Mouse (Mus musculus) intestine, embryonic 15.5 days (tissue): ENCODE results near the gene Nhsl1. TPM values are rescaled to one million over a fixed set of nuclear protein-coding genes. Genes with fewer than 3 reads are reported as not detected.

Experiments
- ATAC-seq: fragments of 200-750 bp; cut with Nextera tagmentation; 2 replicates; pipeline ENCODE4 v1.8.0; 2017; ENCODE audit warnings: moderate TSS enrichment, moderate library complexity
- H3K27ac ChIP-seq: fragments of 300-500 bp; sonication (generic); 2 replicates; pipeline ENCODE4 v1.5.1; 2015; ENCODE audit warnings: mild to moderate bottlenecking, inconsistent platforms
- H3K27me3 ChIP-seq: fragments of 300-500 bp; sonication (generic); replicated peaks from 2 replicates; pipeline ENCODE4 v1.6.1; 2015; ENCODE audit warnings: inconsistent platforms
- H3K36me3 ChIP-seq: fragments of 300-500 bp; sonication (generic); 2 replicates; pipeline ENCODE4 v1.6.1; 2015; ENCODE audit warnings: inconsistent platforms
- H3K4me1 ChIP-seq: fragments of 300-500 bp; sonication (generic); replicated peaks from 2 replicates; pipeline ENCODE4 v1.6.1; 2015; ENCODE audit warnings: inconsistent platforms
- H3K4me2 ChIP-seq: fragments of 300-500 bp; sonication (generic); replicated peaks from 2 replicates; pipeline ENCODE4 v1.6.1; 2015; ENCODE audit warnings: mild to moderate bottlenecking, inconsistent platforms
- H3K4me3 ChIP-seq: fragments of 300-500 bp; sonication (generic); replicated peaks from 2 replicates; pipeline ENCODE4 v1.5.1; 2015; ENCODE audit warnings: inconsistent platforms
- H3K9ac ChIP-seq: fragments of 300-500 bp; sonication (generic); 2 replicates; pipeline ENCODE4 v1.6.1; 2015; ENCODE audit warnings: inconsistent platforms
- H3K9me3 ChIP-seq: fragments of 300-500 bp; sonication (generic); 2 replicates; pipeline ENCODE4 v1.6.1; 2016; ENCODE audit warnings: inconsistent platforms
- WGBS: fragments of 180-500 bp; shearing (Covaris S2); methylation state at CpG from one replicate; pipeline ENCODE4 v1.1.7; 2015; 5-methylcytosine and 5-hydroxymethylcytosine counted together
- polyA plus RNA-seq: library from polyadenylated mRNA; unstranded; fragments of >200 nt; fragmentation: Nextera tagmentation; extraction: Ambion mirVana; gene quantifications from 2 replicates; pipeline ENCODE4 v1.2.1, GENCODE M21; 2015

Gene Nhsl1
- 9.2 and 10.0 TPM in 2 replicates for polyA plus RNA-seq

DNA sequence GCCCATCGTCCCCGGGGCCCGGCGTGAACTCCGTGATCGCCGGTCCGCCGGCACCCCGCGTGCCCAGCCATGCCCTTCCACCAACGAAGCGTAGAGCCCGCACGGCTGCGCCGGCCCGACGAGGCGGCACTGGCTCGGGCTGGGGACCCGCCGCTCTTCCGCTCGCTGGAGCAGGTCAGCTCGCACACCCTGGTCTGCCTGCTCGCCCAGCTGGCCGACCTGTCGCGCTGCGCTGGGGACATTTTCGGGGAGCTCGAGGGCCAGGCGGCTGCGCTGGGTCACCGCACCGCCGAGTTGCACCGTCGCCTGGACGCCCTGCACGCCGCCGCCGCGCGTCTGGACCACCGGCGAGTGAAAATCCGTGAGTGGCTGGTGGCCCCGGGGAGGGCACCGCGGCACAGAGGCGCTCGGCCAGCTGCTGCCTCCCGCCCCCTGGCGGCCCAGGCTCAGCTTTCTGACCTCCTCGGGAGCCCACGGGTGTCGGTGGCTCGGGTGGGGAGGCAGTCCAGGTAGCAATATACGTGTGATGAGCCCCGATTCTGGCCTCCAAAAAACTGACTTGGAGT is at the start of gene Nhsl1:
Gene Nhsl1, plus strand, starts transcription at position 70 of the 566 bp plus-strand sequence.
- Histone ChIP-seq H3K9me3 (no peaks in the 10 kb centered on the region), H3K9ac (peak within 1 kb of the TSS; percentile 76), H3K4me2 (peak within 1 kb of the TSS; percentile 96), H3K27me3 (no peaks in the 10 kb centered on the region), H3K4me1 (0 out of 2 replicates have a peak, but pooled peaks cover 8% of the 10 kb centered on the region), H3K4me3 (peak within 1 kb of the TSS; percentile 83), H3K36me3 (no peaks in the 10 kb centered on the region), H3K27ac (peak within 1 kb of the TSS; percentile 73)
- ATAC-seq: peak; percentile 89
- WGBS: under 1% methylated on average over 63 of the region's 63 CpGs

DNA sequence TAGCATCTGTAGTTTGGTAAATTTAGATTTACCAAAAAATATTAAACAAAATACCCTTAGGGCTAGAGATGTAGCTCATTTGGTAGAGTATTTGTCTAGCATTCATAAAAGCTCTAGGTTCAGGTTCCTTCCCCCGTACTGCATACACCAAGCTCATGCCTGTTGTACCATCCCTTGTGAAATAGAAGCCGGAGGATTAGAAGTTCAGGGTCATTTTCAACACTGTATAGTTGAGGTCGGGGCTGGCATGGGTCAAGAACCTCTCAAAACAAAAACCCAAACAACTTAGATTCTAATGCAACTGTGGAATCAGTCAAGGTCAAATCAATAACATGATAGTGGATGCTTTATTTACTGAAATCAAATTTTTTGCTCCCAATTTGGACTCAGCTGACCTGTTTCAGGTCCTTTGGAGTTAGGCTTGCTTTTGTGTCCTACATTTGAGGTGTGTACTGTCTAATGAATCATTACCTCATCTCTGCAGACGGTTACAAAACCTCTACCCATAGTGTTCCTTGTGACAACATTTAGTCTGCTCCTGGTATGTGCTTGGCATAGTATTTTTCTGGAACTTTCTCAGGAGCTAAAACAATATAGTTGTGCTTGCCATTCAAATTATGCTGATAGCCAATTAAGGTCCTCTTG is 42.6 kb upstream of the Nhsl1 start:
- WGBS: 80% methylated on average over 4 of the region's 4 CpGs
- no peaks in the 10 kb centered on the region for H3K4me1 ChIP-seq
- H3K27me3 ChIP-seq: no peaks in the 10 kb centered on the region
- H3K27ac ChIP-seq: no peak overlapping the region
- ATAC-seq: no peak
- no peaks in the 10 kb centered on the region for H3K9me3 ChIP-seq
- no peak overlapping the region for H3K4me3 ChIP-seq
- H3K36me3 ChIP-seq: no peaks in the 10 kb centered on the region
- no peak overlapping the region for H3K9ac ChIP-seq
- no peak overlapping the region for H3K4me2 ChIP-seq

DNA sequence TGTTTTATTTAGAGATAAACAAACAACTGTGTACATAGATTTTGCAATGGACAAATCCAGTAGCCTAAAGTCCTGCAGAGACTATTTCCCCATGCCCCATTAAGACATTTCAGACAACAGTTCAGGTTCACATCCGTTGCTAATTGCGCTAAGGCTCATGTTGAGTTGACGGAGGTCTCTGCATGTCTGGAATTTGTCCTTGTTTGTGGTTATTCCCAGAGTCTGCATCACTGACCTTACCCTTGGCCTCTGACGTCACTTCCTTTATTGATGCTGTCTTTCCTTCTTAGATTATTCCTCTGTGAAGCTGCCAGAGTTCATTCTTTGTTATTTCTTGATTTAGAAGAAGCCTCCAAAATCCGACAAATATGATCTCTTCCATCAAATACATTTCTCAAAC is 34.8 kb upstream of the Nhsl1 start:
- H3K4me1 ChIP-seq: no peaks in the 10 kb centered on the region
- no peak overlapping the region for H3K9ac ChIP-seq
- ATAC-seq: no peak
- no peak overlapping the region for H3K4me3 ChIP-seq
- no peaks in the 10 kb centered on the region for H3K36me3 ChIP-seq
- no peak overlapping the region for H3K27ac ChIP-seq
- WGBS: 79% methylated on average over 5 of the region's 5 CpGs
- no peak overlapping the region for H3K4me2 ChIP-seq
- H3K27me3 ChIP-seq: no peaks in the 10 kb centered on the region
- H3K9me3 ChIP-seq: no peaks in the 10 kb centered on the region

DNA sequence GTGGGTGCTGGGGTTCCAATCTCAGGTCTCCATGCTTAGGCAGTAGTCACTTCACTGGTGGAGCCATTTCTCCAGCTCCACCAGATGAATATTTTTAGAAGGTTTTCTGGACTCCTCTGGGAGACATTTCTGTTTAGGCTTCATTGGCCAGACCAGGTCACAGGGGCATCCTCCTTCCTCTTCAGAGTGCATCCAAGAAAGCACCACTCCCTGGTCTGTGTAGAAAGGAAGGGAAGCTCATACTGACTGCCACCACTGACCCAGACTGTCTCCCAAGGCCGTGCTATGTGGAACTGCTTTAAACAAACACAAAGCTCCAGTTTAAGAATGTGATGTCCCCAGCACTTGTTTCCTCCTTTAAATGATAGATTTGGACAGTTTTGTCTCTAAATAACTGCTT is 29.3 kb upstream of the Nhsl1 start:
- no peak for ATAC-seq
- Histone ChIP-seq H3K27ac (no peak overlapping the region), H3K4me3 (no peak overlapping the region)

DNA sequence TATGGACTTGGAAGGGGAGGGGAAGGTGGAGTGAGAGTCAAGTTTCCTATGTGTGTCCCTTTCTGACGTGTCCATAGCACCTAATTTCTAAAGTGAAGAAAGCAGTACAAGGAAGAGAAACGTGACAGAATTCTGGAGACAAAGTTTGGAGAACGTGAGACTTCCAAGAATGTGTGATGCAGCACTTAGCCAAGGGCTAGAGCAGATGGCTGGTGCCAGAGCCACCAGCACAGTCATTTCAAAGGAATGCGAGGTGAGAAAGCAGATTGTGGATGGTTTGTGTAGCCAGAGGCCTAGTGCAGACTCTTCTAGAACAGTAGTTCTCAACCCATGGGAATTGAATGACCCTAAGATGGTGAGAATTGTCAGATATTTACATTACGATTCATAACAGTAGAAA is 13.7 kb upstream of the Nhsl1 start:
- Histone ChIP-seq H3K36me3 (no peaks in the 10 kb centered on the region), H3K4me2 (no peak overlapping the region), H3K4me3 (no peak overlapping the region), H3K4me1 (no peaks in the 10 kb centered on the region), H3K27me3 (no peaks in the 10 kb centered on the region), H3K27ac (no peak overlapping the region), H3K9me3 (no peaks in the 10 kb centered on the region), H3K9ac (no peak overlapping the region)
- no peak for ATAC-seq
- WGBS: 71% methylated on average over 5 of the region's 5 CpGs

More for the DNA sequence above, 29.3 kb upstream of the Nhsl1 start:
- Histone ChIP-seq H3K36me3 (no peaks in the 10 kb centered on the region), H3K4me1 (no peaks in the 10 kb centered on the region), H3K9me3 (no peaks in the 10 kb centered on the region), H3K4me2 (no peak overlapping the region), H3K27me3 (no peaks in the 10 kb centered on the region), H3K9ac (no peak overlapping the region)
- 46% methylated on average over 1 of the region's 1 CpGs for WGBS

DNA sequence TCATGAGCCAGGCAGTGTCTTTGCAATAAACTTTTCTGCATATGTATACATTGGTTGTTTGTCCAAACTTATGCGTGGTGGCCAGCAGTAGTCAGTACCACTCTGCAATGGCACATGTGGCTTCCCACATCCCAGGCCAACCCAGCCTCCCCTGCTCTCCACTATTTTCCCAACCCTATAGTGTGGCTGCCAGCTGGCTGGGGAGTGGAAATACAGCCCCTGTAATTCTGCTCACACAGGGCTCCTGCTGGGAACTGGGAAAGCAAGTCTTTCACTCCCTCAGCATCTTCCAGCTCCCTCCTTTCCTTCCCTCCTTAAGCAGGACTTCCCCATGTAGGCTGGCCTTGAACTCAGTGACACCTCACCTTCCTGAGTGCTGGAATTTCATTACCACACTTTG is 3.7 kb upstream of the Nhsl1 start:
- no peaks in the 10 kb centered on the region for H3K9me3 ChIP-seq
- H3K36me3 ChIP-seq: no peaks in the 10 kb centered on the region
- H3K4me3 ChIP-seq: no peak overlapping the region
- H3K4me1 ChIP-seq: 0 out of 2 replicates have a peak, but pooled peaks cover 6% of the 10 kb centered on the region
- no peak for ATAC-seq
- no peak overlapping the region for H3K4me2 ChIP-seq
- 86% methylated on average over 1 of the region's 1 CpGs for WGBS
- no peak overlapping the region for H3K9ac ChIP-seq
- H3K27ac ChIP-seq: no peak overlapping the region
- H3K27me3 ChIP-seq: no peaks in the 10 kb centered on the region

DNA sequence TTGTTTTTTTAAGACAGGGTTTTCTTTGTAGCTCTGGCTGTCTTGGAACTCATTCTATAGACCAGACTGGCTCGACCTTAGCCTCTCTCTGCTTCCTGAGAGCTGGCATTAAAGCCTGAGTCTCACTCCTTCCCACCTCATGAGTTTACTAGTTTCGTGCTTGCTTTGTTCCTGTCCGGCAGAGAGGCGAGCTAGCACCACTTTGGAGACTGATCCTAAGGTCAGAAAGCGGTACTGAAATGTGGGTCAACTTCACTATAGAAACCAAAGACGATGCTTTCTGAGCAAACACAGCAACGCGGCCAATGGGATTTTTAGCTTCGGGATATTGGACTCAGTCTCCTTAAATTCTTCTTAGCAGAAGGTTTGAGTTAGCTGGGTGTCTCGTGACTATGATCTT is 1.3 kb upstream of the Nhsl1 start:
- Histone ChIP-seq H3K4me2 (no peak overlapping the region; the same call in 1 of the 2 replicates), H3K9me3 (no peaks in the 10 kb centered on the region), H3K4me1 (0 out of 2 replicates have a peak, but pooled peaks cover 8% of the 10 kb centered on the region), H3K27me3 (no peaks in the 10 kb centered on the region), H3K36me3 (no peaks in the 10 kb centered on the region), H3K9ac (no peak overlapping the region), H3K27ac (no peak overlapping the region), H3K4me3 (no peak overlapping the region)
- ATAC-seq: no peak
- 43% methylated on average over 10 of the region's 10 CpGs for WGBS

DNA sequence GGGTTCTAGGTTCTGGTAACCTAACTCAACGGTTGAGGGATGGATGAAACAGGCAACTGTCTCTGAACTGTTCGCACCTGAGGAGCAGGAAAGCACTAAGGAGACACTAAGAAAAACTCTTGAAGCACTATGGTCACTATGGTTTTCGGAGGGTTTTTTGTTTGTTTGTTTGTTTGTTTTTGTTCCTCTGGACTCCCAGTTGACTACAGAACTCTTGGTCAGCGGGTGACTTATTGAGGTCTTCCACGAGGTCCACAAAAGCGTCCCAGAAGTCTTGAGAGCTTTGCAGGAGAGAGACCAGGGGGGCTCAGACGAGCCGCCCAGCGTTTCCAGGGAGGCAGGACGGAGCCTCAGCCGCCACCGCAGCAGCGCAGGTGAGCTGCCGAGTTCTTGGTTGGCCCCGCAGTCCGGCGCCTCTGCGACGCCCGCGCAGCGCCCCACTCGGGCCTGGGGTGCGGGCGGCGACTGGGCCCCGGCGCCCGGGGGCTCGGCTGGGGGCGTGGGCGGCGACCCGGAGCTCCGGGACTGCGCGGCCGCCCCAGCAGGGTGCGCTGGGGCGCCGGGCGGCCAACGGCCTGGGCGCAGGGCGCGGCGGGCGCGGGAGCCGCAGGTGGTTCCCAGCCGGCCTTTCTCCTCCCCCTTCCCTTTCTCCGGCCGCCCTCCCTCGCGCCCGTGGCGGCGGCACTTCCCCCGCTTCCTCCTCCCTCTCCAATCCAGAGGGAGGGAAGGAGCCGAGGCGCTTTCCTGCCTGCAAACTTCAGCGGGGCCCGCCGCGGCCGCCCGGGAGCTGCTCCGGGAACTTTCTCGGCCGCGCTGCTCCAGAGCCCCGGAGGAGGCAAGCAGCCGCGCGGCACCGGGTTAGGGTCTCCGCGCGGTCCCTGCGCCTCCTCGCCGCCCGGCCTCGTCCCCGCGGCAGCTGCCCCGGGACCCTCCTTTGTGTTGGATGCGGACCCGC is 547 bp upstream of the Nhsl1 start:
- ATAC-seq: peak; percentile 93
- Histone ChIP-seq H3K9ac (peak overlapping the region; percentile 76), H3K4me3 (peak overlapping the region; percentile 83), H3K27me3 (no peaks in the 10 kb centered on the region), H3K27ac (peak overlapping the region; percentile 73), H3K4me2 (peak overlapping the region; percentile 96), H3K9me3 (no peaks in the 10 kb centered on the region), H3K4me1 (0 out of 2 replicates have a peak, but pooled peaks cover 8% of the 10 kb centered on the region), H3K36me3 (no peaks in the 10 kb centered on the region)
- WGBS: 2% methylated on average over 80 of the region's 89 CpGs

DNA sequence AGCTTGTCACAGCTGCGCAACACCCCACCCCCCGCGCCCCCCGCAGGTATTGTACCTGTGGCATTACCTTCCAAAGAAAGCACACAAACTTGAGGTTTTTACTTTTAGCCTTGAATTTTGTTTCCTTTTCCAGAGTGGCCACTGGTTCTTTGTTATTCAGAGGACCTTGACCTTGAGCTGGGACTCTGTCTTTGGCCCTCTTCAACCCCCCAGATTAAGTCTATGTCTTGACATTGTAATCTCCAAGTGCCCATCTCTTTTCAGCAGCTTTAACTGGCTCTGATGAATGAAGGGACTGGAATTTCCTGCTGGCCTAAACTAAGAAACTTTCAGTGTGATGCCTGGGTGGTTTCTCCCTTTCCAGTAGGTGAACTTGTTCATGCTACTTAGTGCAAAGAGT is 906 bp downstream of the Nhsl1 start:
- Histone ChIP-seq H3K27me3 (no peaks in the 10 kb centered on the region), H3K4me3 (peak overlapping the region; percentile 83), H3K9me3 (no peaks in the 10 kb centered on the region), H3K4me1 (0 out of 2 replicates have a peak, but pooled peaks cover 8% of the 10 kb centered on the region), H3K27ac (no peak overlapping the region), H3K4me2 (peak overlapping the region; percentile 96), H3K36me3 (no peaks in the 10 kb centered on the region), H3K9ac (peak overlapping the region; percentile 76; the same call in 1 of the 2 replicates)
- WGBS: 28% methylated on average over 4 of the region's 4 CpGs
- no peak for ATAC-seq

DNA sequence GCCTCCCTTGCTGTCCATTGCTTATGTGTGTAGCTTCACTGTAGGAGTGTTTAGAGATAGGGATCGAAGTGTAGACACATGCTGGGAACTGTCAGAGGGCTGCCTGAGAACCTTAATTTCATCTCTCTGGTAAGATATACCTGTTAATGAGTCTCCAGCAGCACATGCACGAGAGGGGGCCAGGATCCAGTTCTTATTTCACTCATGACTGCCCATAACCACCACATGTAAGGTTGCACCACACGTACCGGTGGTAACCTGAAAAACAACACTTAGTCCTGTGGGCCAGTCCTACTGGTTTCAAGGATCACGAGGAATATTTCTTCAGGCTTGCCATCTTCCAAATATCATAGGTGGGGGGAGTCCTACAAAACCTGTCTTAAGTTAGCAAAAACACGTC is 3.1 kb downstream of the Nhsl1 start:
- no peaks in the 10 kb centered on the region for H3K36me3 ChIP-seq
- H3K4me2 ChIP-seq: no peak overlapping the region
- H3K4me3 ChIP-seq: no peak overlapping the region
- no peaks in the 10 kb centered on the region for H3K9me3 ChIP-seq
- WGBS: 90% methylated on average over 6 of the region's 6 CpGs
- no peak overlapping the region for H3K9ac ChIP-seq
- no peak overlapping the region for H3K27ac ChIP-seq
- H3K4me1 ChIP-seq: 0 out of 2 replicates have a peak, but pooled peaks cover 8% of the 10 kb centered on the region
- no peaks in the 10 kb centered on the region for H3K27me3 ChIP-seq
- no peak for ATAC-seq

DNA sequence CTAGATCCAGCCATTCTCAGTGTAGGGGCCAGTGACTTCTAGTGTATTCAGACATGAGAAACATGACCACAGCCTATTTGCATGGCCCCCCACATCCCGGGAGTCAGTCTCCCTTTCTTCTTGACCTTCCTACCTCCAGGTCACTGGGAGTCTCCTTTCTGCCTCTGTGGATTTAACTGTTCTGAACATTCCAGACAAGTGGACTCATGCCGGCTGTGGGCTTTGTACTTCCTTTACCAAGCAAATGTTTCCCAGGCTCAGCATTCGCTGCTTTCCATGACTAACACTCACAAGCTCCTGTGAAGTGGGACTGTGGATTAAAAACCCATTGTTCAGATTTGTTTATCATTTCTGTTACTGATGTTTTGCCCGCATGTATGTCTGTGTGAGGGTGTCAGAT is 4.9 kb downstream of the Nhsl1 start:
- H3K27me3 ChIP-seq: no peaks in the 10 kb centered on the region
- no peaks in the 10 kb centered on the region for H3K9me3 ChIP-seq
- H3K4me1 ChIP-seq: 0 out of 2 replicates have a peak, but pooled peaks cover 11% of the 10 kb centered on the region
- H3K9ac ChIP-seq: no peak overlapping the region
- no peak overlapping the region for H3K4me2 ChIP-seq
- WGBS: 53% methylated on average over 4 of the region's 4 CpGs
- H3K36me3 ChIP-seq: no peaks in the 10 kb centered on the region
- H3K4me3 ChIP-seq: no peak overlapping the region
- no peak overlapping the region for H3K27ac ChIP-seq
- ATAC-seq: no peak

DNA sequence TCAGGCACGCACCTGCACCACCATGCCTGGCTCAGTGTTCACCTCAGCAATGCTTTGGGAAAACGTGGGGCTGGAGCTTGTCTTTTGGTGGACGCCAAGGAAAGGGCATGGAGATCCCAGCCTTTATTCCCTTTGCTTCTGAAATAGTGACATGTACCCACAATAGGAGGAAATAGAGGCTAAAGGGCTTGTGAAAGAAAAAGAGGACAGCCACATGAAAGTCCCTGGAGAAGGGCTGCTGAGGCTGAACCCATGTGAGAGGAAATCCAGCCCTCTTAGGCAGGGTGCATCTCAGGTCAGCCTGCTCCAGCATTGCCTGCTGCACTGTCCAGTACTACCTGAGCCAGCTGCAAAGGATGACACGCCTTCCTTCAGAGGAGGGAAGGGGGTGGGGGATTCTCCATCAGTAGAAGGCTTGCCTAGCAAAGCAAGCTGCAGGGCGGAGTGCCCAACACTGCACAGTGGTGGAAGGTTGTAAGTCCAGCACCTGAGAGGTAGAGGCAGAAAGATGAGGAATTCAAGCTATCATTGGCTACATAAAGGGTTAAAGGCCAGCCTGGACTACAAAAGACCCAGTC is 9.6 kb downstream of the Nhsl1 start:
- no peaks in the 10 kb centered on the region for H3K9me3 ChIP-seq
- H3K36me3 ChIP-seq: no peaks in the 10 kb centered on the region
- H3K27ac ChIP-seq: no peak overlapping the region
- H3K27me3 ChIP-seq: no peaks in the 10 kb centered on the region
- H3K4me3 ChIP-seq: no peak overlapping the region
- peaks cover 14% of the 10 kb centered on the region for H3K4me1 ChIP-seq
- 69% methylated on average over 5 of the region's 5 CpGs for WGBS
- H3K4me2 ChIP-seq: no peak overlapping the region
- H3K9ac ChIP-seq: no peak overlapping the region
- ATAC-seq: 0 out of 2 replicates have a peak, but pooled peaks have one; percentile 43
